Mouse (Mus musculus) lung, postnatal 14 days (tissue): ENCODE measurements around the gene Zranb3.
"Not testable (repeated sequence)": the region's sequence is repeated elsewhere in the genome, so short reads cannot be mapped to it uniquely, and the experiment has no call there.

ENCODE experiments used
- DNase-seq: peaks from one replicate; pipeline ENCODE4 v3.0.0; 2021

Zranb3 gene

DNA sequence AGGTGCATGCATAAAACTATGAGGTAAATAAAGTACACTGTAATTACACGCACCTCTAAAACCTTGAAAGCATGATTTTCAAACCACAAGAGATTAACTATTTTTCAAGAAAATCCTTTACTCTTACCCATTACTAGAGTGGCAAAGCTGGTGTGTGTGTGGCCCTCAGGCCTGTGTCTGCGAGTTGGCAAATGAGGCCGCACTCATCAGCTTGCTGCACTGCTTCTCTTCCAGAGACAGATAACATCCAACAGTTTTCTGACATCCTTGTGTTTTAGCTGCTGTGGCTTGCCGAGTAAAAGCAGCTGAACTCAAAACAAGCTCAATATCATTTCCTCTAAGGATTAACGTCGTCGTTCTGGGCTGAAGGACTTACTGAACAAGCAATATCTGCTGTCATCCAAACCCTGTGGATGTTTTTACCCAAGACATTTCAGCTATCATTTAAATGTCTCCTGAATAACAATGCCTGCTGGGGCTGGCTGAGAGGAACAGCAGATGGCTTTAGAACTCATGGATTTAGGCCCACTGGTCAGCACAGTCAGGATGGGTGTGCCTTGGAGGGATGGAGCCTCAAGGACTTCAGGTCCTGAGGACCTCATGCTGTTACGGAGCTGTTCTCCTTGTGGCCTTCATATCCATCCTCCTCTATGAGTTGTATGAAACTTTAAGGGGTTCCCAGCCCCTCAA, 42.0 kb downstream of the Zranb3 start:
- no peak for DNase-seq

- DNase-seq = no peak
Observed at GRCm38 (mm10) chr1:128058625-128059024, 44.2 kb downstream of the Zranb3 start.

GRCm38 (mm10) chr1:128057269-128057668, 45.6 kb downstream of the Zranb3 start:
- no peak for DNase-seq

DNA sequence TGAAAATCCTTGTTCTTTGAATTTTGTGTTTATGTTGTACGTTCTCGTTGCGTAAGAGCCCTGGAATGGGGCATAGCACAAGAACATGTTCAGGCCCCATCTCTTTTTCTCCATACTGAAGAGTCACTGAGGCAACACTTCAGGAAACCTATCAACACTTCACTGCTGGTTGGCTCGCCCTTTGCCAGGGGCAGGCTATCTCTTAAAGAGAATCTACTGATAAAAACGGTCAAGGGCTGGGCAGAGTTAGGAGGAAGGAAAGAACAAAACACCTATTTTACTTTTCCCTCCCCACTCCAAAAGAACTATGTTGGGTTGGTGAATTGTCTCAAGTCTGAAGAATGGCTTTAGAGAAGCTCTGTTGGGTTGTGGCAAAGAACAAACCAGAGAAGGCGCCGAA, 55.9 kb downstream of the Zranb3 start:
- DNase-seq = no peak

- no peak for DNase-seq
Observed at GRCm38 (mm10) chr1:128046455-128046854, 56.4 kb downstream of the Zranb3 start.

- no peak for DNase-seq
Observed at GRCm38 (mm10) chr1:128044181-128044580, 58.7 kb downstream of the Zranb3 start.

DNA sequence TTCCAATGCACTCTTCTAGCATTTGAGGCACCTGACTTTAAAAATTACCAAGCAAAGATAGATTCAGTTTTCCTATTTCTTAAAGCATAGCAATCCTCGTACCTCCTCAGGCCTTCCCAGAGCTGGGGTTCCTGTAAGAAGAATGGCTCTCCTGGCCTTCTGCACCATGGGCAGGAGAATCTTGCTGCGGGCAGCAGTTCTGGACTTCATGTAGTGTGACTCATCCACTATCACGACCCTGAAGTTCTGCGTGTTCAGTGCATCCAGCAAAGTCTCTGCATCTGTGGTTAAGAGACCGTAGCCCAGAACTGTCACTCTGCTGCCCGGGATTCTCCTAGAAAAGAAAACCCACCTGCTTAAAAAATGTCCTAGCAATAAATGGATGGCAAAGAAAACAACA, 66.6 kb downstream of the Zranb3 start:
- DNase-seq = no peak

DNA sequence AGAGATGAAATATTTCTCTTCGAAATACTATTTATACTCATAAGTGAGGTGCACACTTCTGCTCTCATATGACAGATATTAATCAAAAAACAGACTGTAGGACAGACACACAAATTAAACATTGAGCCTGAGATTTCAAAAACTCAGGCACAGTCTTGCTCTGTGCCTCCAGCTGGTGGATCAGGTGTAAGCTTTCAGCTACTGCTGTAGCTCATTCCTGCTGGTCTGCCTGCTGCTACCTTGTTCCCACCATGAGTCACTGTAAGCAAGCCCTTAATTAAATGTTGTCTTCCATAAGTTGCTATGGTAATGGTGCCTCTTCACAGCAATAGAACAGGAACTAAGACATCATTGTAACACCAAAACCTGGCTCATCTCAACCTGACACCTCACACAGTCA, 70.7 kb downstream of the Zranb3 start:
- DNase-seq = no peak

GRCm38 (mm10) chr1:128031524-128031923, 71.3 kb downstream of the Zranb3 start:
- DNase-seq = no peak

- DNase-seq = no peak
Observed at GRCm38 (mm10) chr1:128024363-128025114, 78.3 kb downstream of the Zranb3 start.

GRCm38 (mm10) chr1:128020001-128020770, 82.7 kb downstream of the Zranb3 start:
- DNase-seq = no peak

- DNase-seq = no peak
Observed at GRCm38 (mm10) chr1:128016035-128016492, 86.8 kb downstream of the Zranb3 start.

DNA sequence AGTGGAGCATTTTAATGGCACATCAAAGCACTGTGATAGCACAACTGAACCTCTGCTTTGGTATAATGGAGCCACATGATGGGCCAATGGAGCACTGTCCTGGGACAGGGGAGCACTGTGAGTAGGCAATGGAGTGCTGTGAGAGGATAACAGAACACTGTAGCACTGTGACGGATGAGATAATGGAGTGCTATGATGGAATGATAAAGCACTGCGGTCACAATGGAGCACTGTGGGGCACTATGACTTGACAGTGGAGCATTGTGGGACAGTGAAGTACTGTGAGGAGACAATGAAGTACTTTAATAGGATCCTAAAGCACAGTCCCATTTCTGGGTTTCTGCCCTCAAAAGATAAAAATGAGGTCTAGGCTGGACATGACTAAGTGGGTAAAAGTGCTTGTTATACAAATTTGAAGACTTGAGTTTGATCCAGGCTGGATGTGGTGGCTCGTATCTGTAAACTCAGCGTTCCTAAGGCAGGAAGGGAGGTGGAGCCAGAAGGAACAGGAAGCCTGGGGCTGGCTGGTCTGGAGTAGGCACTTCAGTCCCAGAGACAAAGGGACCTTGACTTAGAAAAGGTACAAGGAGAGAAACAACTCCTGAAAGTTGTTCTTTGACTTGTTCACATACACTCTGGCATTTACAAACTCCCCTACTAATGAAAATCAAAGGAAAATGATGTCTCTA, 89.0 kb downstream of the Zranb3 start:
- DNase-seq = no peak

GRCm38 (mm10) chr1:128009751-128010150, 93.1 kb downstream of the Zranb3 start:
- DNase-seq = no peak

GRCm38 (mm10) chr1:128006042-128006600, 96.7 kb downstream of the Zranb3 start:
- not testable (repeated sequence) for DNase-seq

GRCm38 (mm10) chr1:128004371-128004720, 98.5 kb downstream of the Zranb3 start:
- no peak for DNase-seq

- DNase-seq = no peak
Observed at GRCm38 (mm10) chr1:128003712-128004370, 99.0 kb downstream of the Zranb3 start.

DNA sequence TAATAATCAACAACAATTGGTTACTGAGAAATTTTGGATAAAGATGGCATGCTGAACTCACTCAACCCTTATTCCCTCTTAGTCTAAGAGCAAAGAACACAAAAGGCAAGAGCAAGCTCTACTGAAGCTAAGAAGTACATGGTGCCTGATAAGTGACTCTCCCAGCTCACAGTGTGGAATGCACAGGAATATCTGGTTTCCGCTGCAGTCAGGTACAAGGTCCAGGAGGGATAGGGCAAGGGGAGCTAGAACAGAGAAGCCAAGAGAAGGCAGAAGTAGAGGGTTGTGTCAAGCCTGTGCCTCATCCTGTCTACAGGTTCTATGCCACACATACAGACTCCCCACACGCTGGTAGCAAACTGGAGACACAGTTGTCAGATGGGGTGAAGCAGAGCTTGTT, 100.7 kb downstream of the Zranb3 start:
- DNase-seq = no peak

DNA sequence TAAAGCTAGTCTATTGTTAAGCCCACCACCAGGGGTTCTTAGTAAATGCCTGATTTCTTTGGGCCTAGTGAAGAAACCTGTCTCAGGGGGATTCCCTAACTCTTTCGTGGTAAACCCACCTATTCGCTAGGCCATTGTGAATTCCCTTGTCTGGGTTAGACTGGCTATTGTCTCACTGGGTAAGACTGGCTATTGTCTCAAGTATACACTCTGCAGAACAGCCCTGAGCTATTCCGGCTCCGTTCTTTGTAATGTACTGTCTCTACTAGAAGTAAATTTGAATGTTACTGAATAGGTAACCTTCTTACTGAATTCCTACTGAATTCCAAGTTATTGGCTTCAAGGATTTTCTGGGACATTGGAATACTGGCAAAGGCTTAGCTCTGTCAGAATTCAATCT, 101.9 kb downstream of the Zranb3 start:
- not testable (repeated sequence) for DNase-seq

DNA sequence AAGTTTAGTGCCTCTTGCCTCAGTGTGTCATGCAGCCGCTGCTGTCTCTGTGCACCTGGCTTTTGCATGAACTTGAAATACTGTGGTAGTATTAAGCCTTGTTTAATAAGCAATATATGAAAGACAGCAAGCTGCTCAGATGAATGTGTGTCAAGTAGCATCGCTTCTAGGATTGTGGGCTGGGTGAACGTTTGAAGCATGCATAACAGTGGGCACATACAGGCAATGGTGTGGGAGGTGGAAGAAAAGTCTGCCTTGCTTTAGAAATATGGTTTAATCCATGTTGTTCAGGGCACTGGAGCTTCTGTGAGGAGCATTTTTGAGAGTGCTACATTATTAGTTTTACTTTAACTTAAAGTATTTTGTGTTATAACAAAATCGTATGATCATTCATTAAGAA, 109.0 kb downstream of the Zranb3 start:
- no peak for DNase-seq

DNA sequence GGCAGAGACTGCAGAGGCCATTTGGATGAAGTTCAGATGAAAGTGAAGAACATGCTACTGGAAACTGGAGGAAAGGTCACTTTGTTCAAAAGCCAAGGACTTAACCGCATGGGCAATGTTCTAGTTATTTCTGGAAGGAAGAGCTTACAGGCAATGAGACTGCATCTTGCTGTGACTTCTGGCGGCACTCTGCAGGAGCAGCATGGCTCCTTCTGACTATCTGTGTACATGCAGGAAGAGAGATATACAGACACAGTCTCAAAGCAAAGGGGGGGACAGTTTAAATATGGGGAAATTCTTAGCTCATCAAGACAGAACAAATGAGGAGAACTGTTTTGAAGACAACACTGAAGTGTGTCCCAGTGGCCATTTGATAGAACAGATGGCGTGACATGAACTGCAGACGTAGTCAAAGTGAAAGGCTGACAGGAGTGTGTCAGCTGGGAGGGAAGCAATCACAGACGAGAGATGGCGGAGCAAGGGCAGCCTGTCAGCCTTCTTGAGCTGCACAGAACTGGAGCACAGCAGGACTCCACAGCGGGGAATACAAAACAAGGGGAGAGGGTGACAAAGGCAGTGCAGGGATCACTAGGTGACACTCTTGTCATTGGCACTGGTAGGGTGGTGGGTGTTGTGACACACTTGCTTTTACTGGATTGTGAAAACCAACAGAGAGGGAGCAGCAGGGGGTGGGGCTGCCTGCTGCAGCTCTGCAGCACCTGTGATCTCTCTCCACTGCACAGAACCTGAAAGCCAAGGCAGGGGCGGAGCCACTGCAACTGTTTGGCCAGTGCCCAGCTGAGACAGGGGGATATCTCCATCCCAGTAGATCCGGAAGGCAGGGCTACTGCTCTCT, 112.7 kb downstream of the Zranb3 start:
- no peak for DNase-seq
